30 mouse cellular contexts compared by ENCODE assay signal in the genomic region with DNA sequence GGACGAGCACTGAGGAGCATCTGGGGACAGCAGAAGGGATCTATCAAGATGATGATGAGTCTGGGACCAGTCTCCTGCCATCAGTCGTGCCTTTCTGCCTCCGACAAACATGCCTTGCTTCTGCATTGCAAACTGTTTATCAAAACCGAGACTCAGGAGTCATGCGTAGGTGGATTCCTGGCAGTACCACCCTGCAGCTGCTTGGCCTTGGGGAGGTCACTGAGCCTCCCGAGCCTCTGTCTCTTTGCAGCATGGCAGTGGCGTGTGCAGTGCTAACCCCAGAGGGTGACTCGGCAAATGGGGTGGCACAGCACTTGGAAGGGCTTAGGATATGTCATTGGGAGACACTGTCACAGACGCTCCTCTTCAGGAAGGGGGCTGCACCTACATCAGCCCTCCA. TPM values are rescaled to one million over a fixed set of nuclear protein-coding genes. Genes with fewer than 3 reads are reported as not detected.
A peak's percentile ranks its signal among the peaks of the same experiment; 100 is the strongest.
DNase-seq lines count a peak whose midpoint lies in the region; ATAC-seq lines count a peak whose summit lies in the region.
"Had no signal": no experiment of that assay in that cellular context is flagged by ENCODE, and none has a peak within 500 bp of the region (broad histone marks: within the 10 kb centered on the region; RNA-seq: fewer than 3 reads in every experiment).

No protein-coding gene starts in this region.

- 71% methylated on average over 9 of the region's 9 CpGs for WGBS in midbrain, embryonic 10.5 days
- WGBS in forebrain, embryonic 13.5 days = 78% methylated on average over 9 of the region's 9 CpGs

- no peak overlapping the region for H3K27ac ChIP-seq in midbrain, embryonic 10.5 days (replicated peaks)
- H3K27ac ChIP-seq in forebrain, embryonic 13.5 days = no peak overlapping the region
- H3K27ac ChIP-seq: heart, adult 2 months; hindbrain, embryonic 14.5 days; kidney, embryonic 15.5 days; layer of hippocampus, adult 2 months; limb, embryonic 13.5 days; liver, embryonic 13.5 days; neural tube, embryonic 12.5 days had no signal

- peak; percentile 19 to 30 for DNase-seq in adrenal gland, adult 18-20 months (ENCODE audit: low spot score in 2 of 2)
- no peak for DNase-seq in adrenal gland, postnatal 4 days (ENCODE audit: low spot score in 2 of 2)
- DNase-seq in ovary, adult 18-20 months (ENCODE audit: low spot score) = peak; percentile 73
- no peak for DNase-seq in ovary, postnatal 10 days (ENCODE audit: low spot score)
- peak; percentile 10 for DNase-seq in brain, adult 2 months (ENCODE audit: low read depth, low spot score)
- DNase-seq in testis, postnatal 14 days (ENCODE audit: low spot score) = peak; percentile 67
- DNase-seq in midbrain, embryonic 10.5 days (ENCODE audit: low spot score) = no peak
- DNase-seq: cerebellum, adult 8-10 months; cerebellum, postnatal 25 days; gastrocnemius, postnatal 36 days; heart, adult 2 months; kidney, adult 18-20 months; kidney, postnatal 25 days; liver, embryonic 13.5 days; lung, adult 18-20 months; lung, postnatal 4 days; spleen, adult 18-20 months; thymus, postnatal 14 days had no signal

- H3K36me3 ChIP-seq in midbrain, embryonic 10.5 days = peaks cover 2% of the 10 kb centered on the region; the same call in 1 of the 2 replicates
- 0 out of 2 replicates have a peak, but pooled peaks cover 4% of the 10 kb centered on the region for H3K36me3 ChIP-seq in forebrain, embryonic 13.5 days (ENCODE audit: poor library complexity, severe bottlenecking)
- H3K36me3 ChIP-seq: G1E; heart, embryonic 12.5 days; kidney, embryonic 15.5 days; limb, embryonic 13.5 days; liver, embryonic 13.5 days; neural tube, embryonic 12.5 days had no signal

- H3K4me3 ChIP-seq in midbrain, embryonic 10.5 days = no peak overlapping the region
- H3K4me3 ChIP-seq in forebrain, embryonic 13.5 days = no peak overlapping the region
- H3K4me3 ChIP-seq: heart, adult 2 months; heart, embryonic 12.5 days; kidney, embryonic 15.5 days; layer of hippocampus, adult 2 months; limb, embryonic 13.5 days; liver, embryonic 13.5 days; neural tube, embryonic 12.5 days had no signal

- no peak overlapping the region for H3K4me2 ChIP-seq in forebrain, embryonic 13.5 days
- H3K4me2 ChIP-seq: heart, embryonic 12.5 days; hindbrain, embryonic 14.5 days; kidney, embryonic 15.5 days; limb, embryonic 13.5 days; liver, embryonic 13.5 days; midbrain, embryonic 11.5 days; neural tube, embryonic 12.5 days had no signal

- H3K27me3 ChIP-seq in midbrain, embryonic 10.5 days (ENCODE audit: low read depth, poor library complexity, severe bottlenecking) = no peaks in the 10 kb centered on the region
- no peaks in the 10 kb centered on the region for H3K27me3 ChIP-seq in forebrain, embryonic 13.5 days
- H3K27me3 ChIP-seq: heart, embryonic 12.5 days; kidney, embryonic 15.5 days; limb, embryonic 13.5 days; liver, embryonic 13.5 days; neural tube, embryonic 12.5 days had no signal

- H3K9ac ChIP-seq in forebrain, embryonic 13.5 days = no peak overlapping the region
- H3K9ac ChIP-seq: heart, embryonic 12.5 days; hindbrain, embryonic 14.5 days; kidney, embryonic 15.5 days; limb, embryonic 13.5 days; liver, embryonic 13.5 days; neural tube, embryonic 12.5 days had no signal

- H3K9me3 ChIP-seq in midbrain, embryonic 10.5 days (replicated peaks) = no peaks in the 10 kb centered on the region
- no peaks in the 10 kb centered on the region for H3K9me3 ChIP-seq in forebrain, embryonic 13.5 days (replicated peaks)
- H3K9me3 ChIP-seq: G1E; heart, embryonic 12.5 days; kidney, embryonic 15.5 days; limb, embryonic 13.5 days; liver, embryonic 13.5 days; neural tube, embryonic 12.5 days had no signal

- no peak for ATAC-seq in forebrain, embryonic 13.5 days
- ATAC-seq: forebrain, embryonic 14.5 days; lung, postnatal 0 days; midbrain, embryonic 16.5 days had no signal

- H3K4me1 ChIP-seq in midbrain, embryonic 10.5 days = peaks cover 18% of the 10 kb centered on the region
- peaks cover 17% of the 10 kb centered on the region for H3K4me1 ChIP-seq in forebrain, embryonic 13.5 days
- H3K4me1 ChIP-seq: kidney, embryonic 15.5 days; liver, embryonic 13.5 days had no signal

RNA-seq across cellular contexts. Expression of a gene that starts 53.5 kb away (rescaled TPM):
- 10 to 100 TPM; 17.0 to 18.1 TPM for total RNA-seq in adrenal gland, adult 18-20 months (2021)
- total RNA-seq in adrenal gland, postnatal 4 days (2021) = 10 to 100 TPM; 26.3 to 30.9 TPM
- polyA plus RNA-seq in midbrain, embryonic 10.5 days (2016; fragmentation: Nextera tagmentation; extraction: Ambion mirVana) = 39.0 and 48.4 TPM in 2 replicates
- polyA plus RNA-seq in forebrain, embryonic 13.5 days (2015; fragmentation: Nextera tagmentation; extraction: Ambion mirVana) = 74.4 and 77.3 TPM in 2 replicates

Comparison
In these comparisons a context has a peak if more than half of its experiments do, and no peak if none do; other contexts are left out.
1. DNase-seq: peak in adrenal gland, adult 18-20 months (2 of 2), ovary, adult 18-20 months (single experiment), brain, adult 2 months (single experiment) and testis, postnatal 14 days (single experiment); none in adrenal gland, postnatal 4 days (0 of 2), ovary, postnatal 10 days (single experiment) and midbrain, embryonic 10.5 days (single experiment).